Mouse (Mus musculus): ENCODE results near the gene Etfdh. TPM values are rescaled to one million over a fixed set of nuclear protein-coding genes. Genes with fewer than 3 reads are reported as not detected.
A peak's percentile ranks its signal among the peaks of the same experiment; 100 is the strongest.

Etfdh gene
- polyA plus RNA-seq, 1 experiment = 13.1 TPM

DNA sequence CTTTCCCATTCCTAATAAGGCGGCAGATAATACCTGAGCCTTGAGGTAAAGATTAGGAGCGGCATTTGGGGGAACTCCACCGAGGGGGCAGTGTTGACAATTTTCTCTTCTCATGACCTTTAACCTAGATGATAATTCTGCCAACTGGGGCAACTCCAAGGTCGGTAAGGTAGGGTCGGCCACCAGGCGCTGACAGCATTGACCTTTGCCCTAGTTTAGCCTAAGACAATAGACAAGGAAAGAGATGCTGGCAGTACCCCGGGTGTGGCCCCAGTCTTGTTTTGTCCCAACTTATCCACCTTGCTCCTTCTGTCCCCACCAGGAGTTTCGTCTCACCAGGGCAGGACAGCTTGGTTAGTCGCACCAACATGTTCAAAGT lies 1.1 kb downstream of the Etfdh start:
- Histone ChIP-seq H3K27me3 (replicated peaks) (no peaks in the 10 kb centered on the region), H3K4me3 (replicated peaks) (peak overlapping the region; percentile 99), H3K36me3 (replicated peaks; ENCODE audit: low read length) (peaks cover 23% of the 10 kb centered on the region), H3K9me3 (no peaks in the 10 kb centered on the region), H3K4me1 (peaks cover 10% of the 10 kb centered on the region)
- TF ChIP-seq GATA1 (IDR thresholded peaks at IDR 0.05; ENCODE audit: borderline replicate concordance, low read length) (no peak), FLI1 (IDR thresholded peaks at IDR 0.05; ENCODE audit: low read length) (no peak)

GRCm38 (mm10) chr3:79627484-79628181 lies 1.7 kb downstream of the Etfdh start:
- TF ChIP-seq GATA1 (IDR thresholded peaks at IDR 0.05; ENCODE audit: borderline replicate concordance, low read length) (no peak), FLI1 (IDR thresholded peaks at IDR 0.05; ENCODE audit: low read length) (no peak)
- Histone ChIP-seq H3K4me1 (peaks cover 10% of the 10 kb centered on the region), H3K36me3 (replicated peaks; ENCODE audit: low read length) (peaks cover 24% of the 10 kb centered on the region), H3K27me3 (replicated peaks) (no peaks in the 10 kb centered on the region), H3K4me3 (replicated peaks) (peak overlapping the region; percentile 99), H3K9me3 (no peaks in the 10 kb centered on the region)

- Histone ChIP-seq H3K9me3 (peaks cover 7% of the 10 kb centered on the region), H3K36me3 (replicated peaks; ENCODE audit: low read length) (peaks cover 87% of the 10 kb centered on the region), H3K27me3 (replicated peaks) (no peaks in the 10 kb centered on the region), H3K4me1 (no peaks in the 10 kb centered on the region), H3K4me3 (replicated peaks) (no peak overlapping the region)
- no peak for TF ChIP-seq FLI1 (IDR thresholded peaks at IDR 0.05; ENCODE audit: low read length)
- TF ChIP-seq GATA1 (IDR thresholded peaks at IDR 0.05; ENCODE audit: borderline replicate concordance, low read length) = no peak
Observed at GRCm38 (mm10) chr3:79609886-79610285, 19.4 kb downstream of the Etfdh start.

- peaks cover 71% of the 10 kb centered on the region for H3K36me3 ChIP-seq (replicated peaks; ENCODE audit: low read length)
- no peaks in the 10 kb centered on the region for H3K27me3 ChIP-seq (replicated peaks)
- H3K4me3 ChIP-seq (replicated peaks) = no peak overlapping the region
- H3K4me1 ChIP-seq = peaks cover 18% of the 10 kb centered on the region
- TF ChIP-seq GATA1 (IDR thresholded peaks at IDR 0.05; ENCODE audit: borderline replicate concordance, low read length) (no peak), FLI1 (IDR thresholded peaks at IDR 0.05; ENCODE audit: low read length) (no peak)
- no peaks in the 10 kb centered on the region for H3K9me3 ChIP-seq
Observed at GRCm38 (mm10) chr3:79595468-79595867, 33.8 kb downstream of the Etfdh start.

DNA sequence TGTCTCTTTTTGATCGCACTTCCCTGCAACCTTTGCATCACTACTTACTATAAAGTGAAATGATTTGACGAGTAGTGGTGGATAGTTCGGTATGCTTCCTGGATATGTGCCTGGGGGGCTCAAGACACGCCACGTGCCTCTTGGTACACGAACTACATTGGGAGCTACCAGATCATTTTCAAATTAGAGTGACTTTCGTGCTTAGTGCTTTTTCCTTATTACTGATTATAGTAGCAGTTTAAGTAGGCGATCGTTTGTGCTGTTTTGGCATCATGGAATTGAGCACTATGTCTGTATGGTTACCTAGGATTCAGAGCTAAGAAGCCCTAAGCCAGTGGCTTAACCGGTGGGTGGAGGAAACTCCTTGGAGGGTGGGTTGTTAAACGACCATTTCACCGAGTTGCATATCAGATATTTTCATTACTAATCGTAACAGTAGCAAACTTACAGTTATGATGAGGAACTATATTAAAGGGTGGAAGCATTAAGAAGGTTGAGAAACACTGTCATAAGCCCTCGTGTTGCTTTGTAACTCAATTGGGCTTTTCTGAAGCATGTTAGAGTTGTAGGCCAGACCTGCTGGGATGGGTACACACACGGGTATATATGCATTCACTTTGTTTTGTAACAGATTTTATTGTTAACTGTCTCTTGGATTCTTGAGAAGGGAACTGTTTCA lies 37.4 kb downstream of the Etfdh start:
- TF ChIP-seq FLI1 (IDR thresholded peaks at IDR 0.05; ENCODE audit: low read length) (no peak), GATA1 (IDR thresholded peaks at IDR 0.05; ENCODE audit: borderline replicate concordance, low read length) (no peak)

GRCm38 (mm10) chr3:79590863-79591792 lies 38.2 kb downstream of the Etfdh start, which contains the start of gene Ppid:
TSS of gene Ppid (plus strand) at chr3:79591342.
- Histone ChIP-seq H3K9me3 (no peaks in the 10 kb centered on the region), H3K4me1 (peaks cover 33% of the 10 kb centered on the region), H3K27me3 (replicated peaks) (no peaks in the 10 kb centered on the region), H3K4me3 (replicated peaks) (peak within 1 kb of the TSS; percentile 97), H3K36me3 (replicated peaks; ENCODE audit: low read length) (peaks cover 29% of the 10 kb centered on the region)
- TF ChIP-seq GATA1 (IDR thresholded peaks at IDR 0.05; ENCODE audit: borderline replicate concordance, low read length) (no peak), FLI1 (IDR thresholded peaks at IDR 0.05; ENCODE audit: low read length) (peak; percentile 95)

More for the DNA sequence above, 37.4 kb downstream of the Etfdh start:
- Histone ChIP-seq H3K4me3 (replicated peaks) (peak overlapping the region; percentile 97), H3K4me1 (peaks cover 31% of the 10 kb centered on the region), H3K9me3 (no peaks in the 10 kb centered on the region), H3K27me3 (replicated peaks) (no peaks in the 10 kb centered on the region), H3K36me3 (replicated peaks; ENCODE audit: low read length) (peaks cover 37% of the 10 kb centered on the region)

- TF ChIP-seq FLI1 (IDR thresholded peaks at IDR 0.05; ENCODE audit: low read length) (no peak), GATA1 (IDR thresholded peaks at IDR 0.05; ENCODE audit: borderline replicate concordance, low read length) (no peak)
- H3K36me3 ChIP-seq (replicated peaks; ENCODE audit: low read length) = peaks cover 15% of the 10 kb centered on the region
- H3K27me3 ChIP-seq (replicated peaks) = no peaks in the 10 kb centered on the region
- no peaks in the 10 kb centered on the region for H3K9me3 ChIP-seq
- H3K4me3 ChIP-seq (replicated peaks) = no peak overlapping the region
- peaks cover 33% of the 10 kb centered on the region for H3K4me1 ChIP-seq
Observed at GRCm38 (mm10) chr3:79589671-79590070, 39.6 kb downstream of the Etfdh start.

GRCm38 (mm10) chr3:79586804-79587203 lies 42.5 kb downstream of the Etfdh start:
- H3K36me3 ChIP-seq (replicated peaks; ENCODE audit: low read length) = no peaks in the 10 kb centered on the region
- peaks cover 20% of the 10 kb centered on the region for H3K4me1 ChIP-seq
- no peak for TF ChIP-seq FLI1 (IDR thresholded peaks at IDR 0.05; ENCODE audit: low read length)
- no peak for TF ChIP-seq GATA1 (IDR thresholded peaks at IDR 0.05; ENCODE audit: borderline replicate concordance, low read length)
- peak overlapping the region; percentile 82 for H3K4me3 ChIP-seq (replicated peaks)
- no peaks in the 10 kb centered on the region for H3K9me3 ChIP-seq
- peaks cover 2% of the 10 kb centered on the region for H3K27me3 ChIP-seq (replicated peaks)

DNA sequence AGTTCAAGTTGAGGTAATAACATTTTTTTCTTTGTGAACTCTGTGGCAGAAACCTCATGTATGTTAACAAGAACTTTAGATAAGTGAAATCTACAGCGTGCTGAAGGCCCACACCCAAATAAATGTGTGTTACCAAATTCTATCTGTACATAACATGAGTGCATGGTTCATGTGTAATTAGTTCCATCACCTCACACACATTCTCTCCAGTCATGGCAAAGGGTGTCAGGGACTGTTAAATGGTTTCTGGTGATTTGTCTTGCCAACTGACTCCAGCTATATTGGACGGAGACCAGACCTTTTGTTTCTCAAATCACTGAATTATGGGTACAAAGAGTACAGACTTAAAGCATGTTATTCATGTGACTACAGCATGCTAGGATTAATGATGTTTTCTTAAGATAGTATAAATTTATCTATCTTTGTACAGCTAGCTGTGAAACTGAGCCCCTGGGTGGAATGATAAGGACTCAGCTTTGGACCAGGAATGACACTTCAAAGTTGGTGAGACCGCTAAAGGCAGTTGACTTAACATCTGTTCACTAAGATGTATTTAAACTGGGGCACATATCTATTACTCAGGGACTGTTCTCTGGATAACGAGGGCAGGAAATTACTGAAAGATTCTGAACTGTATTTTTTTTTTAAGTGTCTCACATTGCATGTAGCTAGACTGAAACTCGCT lies 49.3 kb downstream of the Etfdh start:
- TF ChIP-seq FLI1 (IDR thresholded peaks at IDR 0.05; ENCODE audit: low read length) = no peak
- no peak for TF ChIP-seq GATA1 (IDR thresholded peaks at IDR 0.05; ENCODE audit: borderline replicate concordance, low read length)
- Histone ChIP-seq H3K4me3 (replicated peaks) (no peak overlapping the region), H3K9me3 (no peaks in the 10 kb centered on the region), H3K27me3 (replicated peaks) (peaks cover 2% of the 10 kb centered on the region), H3K4me1 (peaks cover 13% of the 10 kb centered on the region), H3K36me3 (replicated peaks; ENCODE audit: low read length) (no peaks in the 10 kb centered on the region)

All from megakaryocyte, embryonic 14.5 days (primary cell).